11 mouse cellular contexts compared by ENCODE assay signal in the genomic region with DNA sequence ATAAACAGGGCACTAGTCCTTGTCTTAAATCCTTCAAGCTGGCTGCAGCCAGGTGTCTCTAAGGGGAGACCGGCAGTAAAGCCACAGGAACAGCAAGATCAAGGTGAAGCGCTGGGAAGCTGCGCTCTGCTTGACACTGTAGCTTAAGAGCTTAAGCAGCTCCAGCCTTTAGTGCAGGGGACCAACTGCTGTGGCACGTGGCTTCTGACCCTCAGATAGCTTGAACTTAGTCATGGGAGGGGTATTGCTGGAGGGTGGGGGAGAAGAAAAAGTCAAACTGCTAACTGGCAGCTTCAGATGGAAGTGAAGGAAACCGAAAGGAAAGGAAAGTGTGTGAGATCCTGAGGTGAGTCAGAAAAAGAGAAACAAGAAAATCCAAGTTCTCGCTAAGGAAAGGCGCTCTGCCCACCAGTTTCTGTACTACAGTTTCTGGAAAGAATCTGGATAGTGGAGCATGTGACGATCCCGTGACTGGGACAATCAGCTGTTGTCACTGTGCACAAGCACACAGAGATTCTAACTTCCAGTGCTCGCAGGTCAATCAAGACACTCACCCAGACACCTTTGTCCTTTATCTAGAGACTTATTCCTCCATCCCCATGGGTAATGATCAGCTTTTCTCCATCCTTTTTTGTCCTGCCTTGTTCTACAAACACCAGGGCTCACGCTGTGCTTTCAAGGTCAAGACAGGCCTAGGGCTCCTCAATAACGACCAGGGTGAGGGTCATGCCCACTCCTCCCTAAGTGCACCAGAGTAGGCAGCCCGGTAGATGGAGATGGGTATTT. TPM values are rescaled to one million over a fixed set of nuclear protein-coding genes. Genes with fewer than 3 reads are reported as not detected.
DNase-seq lines count a peak whose midpoint lies in the region; ATAC-seq and TF ChIP-seq lines count a peak whose summit lies in the region.
"Had no signal": no experiment of that assay in that cellular context is flagged by ENCODE, and none has a peak within 500 bp of the region (broad histone marks: within the 10 kb centered on the region; RNA-seq: fewer than 3 reads in every experiment).

No protein-coding gene starts in this region.

- WGBS in heart, embryonic 13.5 days: 33% methylated on average over 13 of the region's 13 CpGs
- WGBS in heart, adult 2 months: 56% methylated on average over 13 of the region's 13 CpGs
- 28% methylated on average over 13 of the region's 13 CpGs for WGBS in hindbrain, embryonic 11.5 days
- WGBS in midbrain, embryonic 15.5 days: 33% methylated on average over 13 of the region's 13 CpGs

- TF ChIP-seq POLR2A in heart, adult 2 months (IDR thresholded peaks at IDR 0.05; ENCODE audit: insufficient read depth, low read depth, low read length): no peak
- no peak for TF ChIP-seq POLR2A in brain, embryonic 14.5 days (IDR thresholded peaks at IDR 0.05; ENCODE audit: borderline replicate concordance, extremely low read depth, insufficient read depth, insufficient read length, poor library complexity, severe bottlenecking)

- DNase-seq in heart, adult 2 months: no peak
- DNase-seq in brain, embryonic 14.5 days (ENCODE audit: low read depth): peak; percentile 26
- DNase-seq in hindbrain, embryonic 11.5 days (ENCODE audit: low spot score): peak; percentile 15
- no peak for DNase-seq in adrenal gland, adult (ENCODE audit: inconsistent age in 2 of 2, low spot score in 1 of 2)
- no peak for DNase-seq in ovary, adult 18-20 months (ENCODE audit: low spot score)
- DNase-seq: cerebellum, postnatal 25 days; heart, adult 18-20 months; liver, postnatal 0 days had no signal

- peak overlapping the region; percentile 12 for H3K4me2 ChIP-seq in heart, embryonic 13.5 days
- H3K4me2 ChIP-seq in hindbrain, embryonic 11.5 days (replicated peaks; ENCODE audit: low read depth, low read length): peak overlapping the region; percentile 19; the same call in 1 of the 2 replicates
- peak overlapping the region; percentile 94 for H3K4me2 ChIP-seq in midbrain, embryonic 15.5 days

- no peak for TF ChIP-seq CTCF in heart, adult 2 months (IDR thresholded peaks at IDR 0.05)
- TF ChIP-seq CTCF in brain, embryonic 14.5 days (IDR thresholded peaks at IDR 0.05; ENCODE audit: borderline replicate concordance, extremely low read depth, insufficient read depth, insufficient read length): no peak

- no peak for ATAC-seq in heart, embryonic 13.5 days (ENCODE audit: extremely low read depth, insufficient number of reproducible peaks, low FRiP score, low TSS enrichment)
- ATAC-seq in hindbrain, embryonic 11.5 days (ENCODE audit: low FRiP score): no peak
- ATAC-seq in midbrain, embryonic 15.5 days (replicated peaks): no peak
- no peak for ATAC-seq in megakaryocyte-erythroid progenitor cell, adult 5-6 weeks (replicated peaks; ENCODE audit: low FRiP score, low TSS enrichment, poor library complexity, severe bottlenecking)
- ATAC-seq: liver, postnatal 0 days had no signal

- no peak overlapping the region for H3K9ac ChIP-seq in heart, embryonic 13.5 days
- H3K9ac ChIP-seq in heart, adult 2 months (ENCODE audit: low read depth, low read length): no peak overlapping the region
- no peak overlapping the region for H3K9ac ChIP-seq in hindbrain, embryonic 11.5 days (ENCODE audit: low read depth, low read length)
- H3K9ac ChIP-seq in midbrain, embryonic 15.5 days: 0 out of 2 replicates have a peak overlapping the region, but pooled peaks have one; percentile 14
- H3K9ac ChIP-seq: liver, postnatal 0 days had no signal

- no peak for TF ChIP-seq EP300 in heart, adult 2 months (IDR thresholded peaks at IDR 0.05; ENCODE audit: insufficient read depth, low read depth, low read length)

- peaks cover 39% of the 10 kb centered on the region for H3K27me3 ChIP-seq in heart, embryonic 13.5 days (replicated peaks)
- no peaks in the 10 kb centered on the region for H3K27me3 ChIP-seq in heart, adult 2 months (ENCODE audit: control insufficient read depth, insufficient read depth, low read length)
- H3K27me3 ChIP-seq in hindbrain, embryonic 11.5 days (ENCODE audit: control insufficient read depth, insufficient read depth, low read length): peaks cover 16% of the 10 kb centered on the region; the same call in 1 of the 2 replicates
- no peaks in the 10 kb centered on the region for H3K27me3 ChIP-seq in midbrain, embryonic 15.5 days (replicated peaks)

- intact Hi-C loops in heart, adult 2 months (cut with DNase I): no loop called here

- H3K9me3 ChIP-seq in heart, embryonic 13.5 days: no peaks in the 10 kb centered on the region
- no peaks in the 10 kb centered on the region for H3K9me3 ChIP-seq in hindbrain, embryonic 11.5 days (ENCODE audit: control insufficient read depth, low read length)
- H3K9me3 ChIP-seq in midbrain, embryonic 15.5 days: no peaks in the 10 kb centered on the region

- no peaks in the 10 kb centered on the region for H3K79me2 ChIP-seq in heart, adult 2 months (replicated peaks; ENCODE audit: control insufficient read depth, insufficient read depth, low read length)

- no peaks in the 10 kb centered on the region for H3K36me3 ChIP-seq in heart, embryonic 13.5 days
- H3K36me3 ChIP-seq in heart, adult 2 months (ENCODE audit: control insufficient read depth, insufficient read depth, low read length): no peaks in the 10 kb centered on the region
- no peaks in the 10 kb centered on the region for H3K36me3 ChIP-seq in hindbrain, embryonic 11.5 days (ENCODE audit: control insufficient read depth, insufficient read depth, low read length)
- no peaks in the 10 kb centered on the region for H3K36me3 ChIP-seq in midbrain, embryonic 15.5 days (replicated peaks)

- H3K4me1 ChIP-seq in heart, embryonic 13.5 days: peaks cover 15% of the 10 kb centered on the region; the same call in 1 of the 2 replicates
- no peaks in the 10 kb centered on the region for H3K4me1 ChIP-seq in heart, adult 2 months (ENCODE audit: control insufficient read depth, insufficient read depth, low read length)
- no peaks in the 10 kb centered on the region for H3K4me1 ChIP-seq in hindbrain, embryonic 11.5 days (replicated peaks; ENCODE audit: control insufficient read depth, insufficient read depth, low read length)
- peaks cover 30% of the 10 kb centered on the region for H3K4me1 ChIP-seq in midbrain, embryonic 15.5 days

- H3K4me3 ChIP-seq in heart, embryonic 13.5 days: no peak overlapping the region
- H3K4me3 ChIP-seq in heart, adult 2 months: no peak overlapping the region
- no peak overlapping the region for H3K4me3 ChIP-seq in hindbrain, embryonic 11.5 days (ENCODE audit: low read depth, low read length)
- peak overlapping the region; percentile 73 for H3K4me3 ChIP-seq in midbrain, embryonic 15.5 days

- no peak overlapping the region for H3K27ac ChIP-seq in heart, embryonic 13.5 days (replicated peaks)
- no peak overlapping the region for H3K27ac ChIP-seq in heart, adult 2 months
- H3K27ac ChIP-seq in hindbrain, embryonic 11.5 days (ENCODE audit: low read depth, low read length): no peak overlapping the region
- no peak overlapping the region for H3K27ac ChIP-seq in midbrain, embryonic 15.5 days

RNA-seq across cellular contexts. Expression of gene Rorb, which starts 2.2 kb away (rescaled TPM):
- polyA plus RNA-seq in heart, embryonic 13.5 days (2015; fragmentation: Nextera tagmentation; extraction: Ambion mirVana): 0.39 and 0.48 TPM in 2 replicates
- under 1 TPM; 0.36 to 0.37 TPM for total RNA-seq in heart, adult 2 months (2021)
- 0.12 and 0.14 TPM in 2 replicates for polyA plus RNA-seq in heart, adult 2 months (2012; rRNA removed)
- 2.2 and 4.5 TPM in 2 replicates for polyA plus RNA-seq in brain, embryonic 14.5 days (2012; rRNA removed)
- 2.6 and 3.3 TPM in 2 replicates for polyA plus RNA-seq in hindbrain, embryonic 11.5 days (2014; fragmentation: Nextera tagmentation; extraction: Ambion mirVana)
- 13.1 and 17.1 TPM in 2 replicates for polyA plus RNA-seq in midbrain, embryonic 15.5 days (2015; fragmentation: Nextera tagmentation; extraction: Ambion mirVana)
- not detected in 2 replicates for total RNA-seq in megakaryocyte-erythroid progenitor cell, adult 5-6 weeks (2014; fragmentation: Nextera tagmentation)
- total RNA-seq in megakaryocyte-erythroid progenitor cell, adult 5-6 weeks (2017): not detected in 2 replicates
- polyA plus RNA-seq: liver, postnatal 0 days had no signal

Comparison
In these comparisons a context has a peak if more than half of its experiments do, and no peak if none do; other contexts are left out.
1. H3K4me2 ChIP-seq: peak in every context shown above with its lines; median percentile 94 in midbrain, embryonic 15.5 days; 19 in hindbrain, embryonic 11.5 days; 12 in heart, embryonic 13.5 days.
2. DNase-seq: peak in brain, embryonic 14.5 days (single experiment) and hindbrain, embryonic 11.5 days (single experiment); none in heart, adult 2 months (0 of 2), adrenal gland, adult (0 of 2) and ovary, adult 18-20 months (single experiment).